Mouse (Mus musculus): ENCODE measurements around the gene Erich6b. TPM values are rescaled to one million over a fixed set of nuclear protein-coding genes. Genes with fewer than 3 reads are reported as not detected.

The Erich6b gene
- polyA plus RNA-seq, 1 experiment = not detected

- no peak overlapping the region for H3K4me3 ChIP-seq (ENCODE audit: low read depth, low read length)
- H3K4me1 ChIP-seq (ENCODE audit: control insufficient read depth, insufficient read depth, insufficient read length, low read length) = no peaks in the 10 kb centered on the region
- no peak for TF ChIP-seq POLR2A (IDR thresholded peaks at IDR 0.05; ENCODE audit: low read depth, low read length)
- TF ChIP-seq CTCF (IDR thresholded peaks at IDR 0.05; ENCODE audit: extremely low read depth, insufficient read length, insufficient replicate concordance, low read depth, low read length) = no peak
- H3K27ac ChIP-seq (ENCODE audit: insufficient read depth, low read depth, low read length) = no peak overlapping the region
- WGBS = 86% methylated on average over 6 of the region's 6 CpGs
- no peaks in the 10 kb centered on the region for H3K27me3 ChIP-seq (ENCODE audit: control insufficient read depth, insufficient read depth, low read length)
- H3K36me3 ChIP-seq (ENCODE audit: control insufficient read depth, insufficient read depth, low read length) = no peaks in the 10 kb centered on the region
Observed at GRCm38 (mm10) chr14:75660936-75661335, 18.9 kb downstream of the Erich6b start.

DNA sequence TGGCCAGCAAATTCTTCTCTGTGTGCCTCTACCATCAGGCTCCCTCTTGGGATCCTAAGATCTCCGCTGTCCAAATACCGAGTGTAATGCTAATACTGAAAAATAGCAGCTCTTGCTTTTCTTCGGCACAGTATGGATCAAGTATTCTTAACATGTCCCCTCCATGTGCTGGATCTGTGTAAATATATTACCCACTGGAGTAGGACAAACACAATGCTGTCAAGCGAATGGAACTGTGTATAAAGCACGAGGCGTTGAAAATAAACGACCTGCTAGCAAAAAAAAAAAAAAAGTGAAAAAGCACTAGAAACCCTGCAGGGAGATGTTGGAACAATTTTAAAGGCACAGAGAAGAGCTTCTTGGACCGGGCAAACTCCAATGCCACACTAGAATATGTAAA lies 19.5 kb downstream of the Erich6b start:
- 66% methylated on average over 8 of the region's 8 CpGs for WGBS
- TF ChIP-seq POLR2A (IDR thresholded peaks at IDR 0.05; ENCODE audit: low read depth, low read length) (no peak), CTCF (IDR thresholded peaks at IDR 0.05; ENCODE audit: extremely low read depth, insufficient read length, insufficient replicate concordance, low read depth, low read length) (no peak)
- Histone ChIP-seq H3K36me3 (ENCODE audit: control insufficient read depth, insufficient read depth, low read length) (no peaks in the 10 kb centered on the region), H3K27me3 (ENCODE audit: control insufficient read depth, insufficient read depth, low read length) (no peaks in the 10 kb centered on the region), H3K4me3 (ENCODE audit: low read depth, low read length) (no peak overlapping the region), H3K27ac (ENCODE audit: insufficient read depth, low read depth, low read length) (no peak overlapping the region), H3K4me1 (ENCODE audit: control insufficient read depth, insufficient read depth, insufficient read length, low read length) (no peaks in the 10 kb centered on the region)

GRCm38 (mm10) chr14:75665430-75666180 lies 23.5 kb downstream of the Erich6b start:
- no peak overlapping the region for H3K4me3 ChIP-seq (ENCODE audit: low read depth, low read length)
- no peak for TF ChIP-seq CTCF (IDR thresholded peaks at IDR 0.05; ENCODE audit: extremely low read depth, insufficient read length, insufficient replicate concordance, low read depth, low read length)
- no peak for TF ChIP-seq POLR2A (IDR thresholded peaks at IDR 0.05; ENCODE audit: low read depth, low read length)
- H3K27ac ChIP-seq (ENCODE audit: insufficient read depth, low read depth, low read length) = no peak overlapping the region
- no peaks in the 10 kb centered on the region for H3K4me1 ChIP-seq (ENCODE audit: control insufficient read depth, insufficient read depth, insufficient read length, low read length)
- H3K36me3 ChIP-seq (ENCODE audit: control insufficient read depth, insufficient read depth, low read length) = no peaks in the 10 kb centered on the region
- 81% methylated on average over 2 of the region's 2 CpGs for WGBS
- no peaks in the 10 kb centered on the region for H3K27me3 ChIP-seq (ENCODE audit: control insufficient read depth, insufficient read depth, low read length)

DNA sequence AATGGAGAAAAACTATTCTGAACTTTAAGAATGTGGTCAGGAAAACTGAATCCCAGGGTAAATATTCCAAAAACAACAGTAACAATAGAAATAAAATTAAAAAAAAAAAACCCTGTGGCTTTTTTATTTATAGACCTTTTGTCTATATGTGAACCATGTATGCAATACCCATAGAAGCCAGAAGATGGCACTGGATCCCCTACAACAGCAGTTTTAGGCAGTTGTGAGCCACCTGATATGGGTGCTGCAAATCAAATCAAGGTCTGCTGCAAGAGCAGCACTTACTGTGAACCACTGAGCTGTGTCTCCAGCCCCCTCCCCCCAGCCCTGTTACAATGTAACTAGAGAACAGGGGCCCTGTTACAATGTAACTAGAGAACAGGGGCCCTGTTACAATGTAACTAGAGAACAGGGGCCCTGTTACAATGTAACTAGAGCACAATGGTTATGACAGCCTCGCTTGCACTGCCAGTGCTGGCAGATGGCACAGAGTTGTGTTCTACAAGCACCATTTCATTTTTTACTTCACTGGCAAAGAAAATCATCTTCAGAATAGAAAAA lies 27.1 kb downstream of the Erich6b start:
- Histone ChIP-seq H3K4me1 (ENCODE audit: control insufficient read depth, insufficient read depth, insufficient read length, low read length) (no peaks in the 10 kb centered on the region), H3K27ac (ENCODE audit: insufficient read depth, low read depth, low read length) (no peak overlapping the region), H3K36me3 (ENCODE audit: control insufficient read depth, insufficient read depth, low read length) (no peaks in the 10 kb centered on the region), H3K4me3 (ENCODE audit: low read depth, low read length) (no peak overlapping the region), H3K27me3 (ENCODE audit: control insufficient read depth, insufficient read depth, low read length) (no peaks in the 10 kb centered on the region)
- 41% methylated on average over 1 of the region's 1 CpGs for WGBS
- TF ChIP-seq POLR2A (IDR thresholded peaks at IDR 0.05; ENCODE audit: low read depth, low read length) (no peak), CTCF (IDR thresholded peaks at IDR 0.05; ENCODE audit: extremely low read depth, insufficient read length, insufficient replicate concordance, low read depth, low read length) (no peak)

- Histone ChIP-seq H3K36me3 (ENCODE audit: control insufficient read depth, insufficient read depth, low read length) (no peaks in the 10 kb centered on the region), H3K27ac (ENCODE audit: insufficient read depth, low read depth, low read length) (no peak overlapping the region), H3K4me3 (ENCODE audit: low read depth, low read length) (no peak overlapping the region), H3K4me1 (ENCODE audit: control insufficient read depth, insufficient read depth, insufficient read length, low read length) (no peaks in the 10 kb centered on the region), H3K27me3 (ENCODE audit: control insufficient read depth, insufficient read depth, low read length) (no peaks in the 10 kb centered on the region)
- WGBS = 64% methylated on average over 6 of the region's 6 CpGs
- TF ChIP-seq POLR2A (IDR thresholded peaks at IDR 0.05; ENCODE audit: low read depth, low read length) = no peak
- no peak for TF ChIP-seq CTCF (IDR thresholded peaks at IDR 0.05; ENCODE audit: extremely low read depth, insufficient read length, insufficient replicate concordance, low read depth, low read length)
Observed at GRCm38 (mm10) chr14:75676316-75676715, 34.3 kb downstream of the Erich6b start.

DNA sequence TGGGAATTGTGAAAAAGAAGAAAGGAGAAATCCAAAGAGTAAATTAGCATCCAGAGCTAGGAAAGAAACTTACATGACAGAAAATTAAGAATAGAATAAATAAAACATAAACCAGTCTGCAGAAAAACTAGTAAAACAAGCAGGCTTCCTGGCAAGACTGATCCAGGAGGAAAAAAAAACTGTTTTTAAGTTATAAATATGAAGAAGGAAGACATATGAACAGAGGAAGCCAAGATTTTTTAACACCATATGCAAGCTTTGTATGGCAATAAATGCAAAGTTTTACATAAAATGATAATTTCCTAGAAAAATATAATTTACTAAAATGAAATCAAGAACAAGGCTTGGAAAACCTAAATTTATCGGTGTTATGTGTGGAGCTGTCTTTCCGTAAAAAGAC lies 48.4 kb downstream of the Erich6b start:
- 94% methylated on average over 2 of the region's 2 CpGs for WGBS
- H3K4me3 ChIP-seq (ENCODE audit: low read depth, low read length) = no peak overlapping the region
- no peaks in the 10 kb centered on the region for H3K36me3 ChIP-seq (ENCODE audit: control insufficient read depth, insufficient read depth, low read length)
- TF ChIP-seq POLR2A (IDR thresholded peaks at IDR 0.05; ENCODE audit: low read depth, low read length) (no peak), CTCF (IDR thresholded peaks at IDR 0.05; ENCODE audit: extremely low read depth, insufficient read length, insufficient replicate concordance, low read depth, low read length) (no peak)
- no peaks in the 10 kb centered on the region for H3K27me3 ChIP-seq (ENCODE audit: control insufficient read depth, insufficient read depth, low read length)
- no peak overlapping the region for H3K27ac ChIP-seq (ENCODE audit: insufficient read depth, low read depth, low read length)
- no peaks in the 10 kb centered on the region for H3K4me1 ChIP-seq (ENCODE audit: control insufficient read depth, insufficient read depth, insufficient read length, low read length)

DNA sequence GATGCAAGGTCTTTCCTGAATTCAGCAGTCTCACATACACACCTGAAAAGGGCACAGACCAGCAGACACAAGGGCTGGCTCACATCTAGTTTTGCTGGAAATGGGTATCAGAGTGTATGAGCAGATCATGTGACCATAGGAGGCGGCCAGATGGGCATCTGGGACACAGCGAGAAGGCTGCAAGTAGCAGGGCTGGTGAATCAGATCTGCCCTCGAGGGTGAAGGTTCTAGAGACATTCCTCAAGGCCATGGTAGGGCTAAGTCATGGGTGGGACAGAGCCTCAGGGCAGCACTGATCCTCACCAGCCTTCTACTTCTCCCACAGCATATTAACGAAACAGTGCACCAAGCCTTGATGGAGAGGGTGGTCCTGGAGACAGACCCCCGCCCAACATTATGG lies 54.0 kb downstream of the Erich6b start:
- H3K4me3 ChIP-seq (ENCODE audit: low read depth, low read length) = no peak overlapping the region
- no peaks in the 10 kb centered on the region for H3K4me1 ChIP-seq (ENCODE audit: control insufficient read depth, insufficient read depth, insufficient read length, low read length)
- no peak overlapping the region for H3K27ac ChIP-seq (ENCODE audit: insufficient read depth, low read depth, low read length)
- no peaks in the 10 kb centered on the region for H3K27me3 ChIP-seq (ENCODE audit: control insufficient read depth, insufficient read depth, low read length)
- H3K36me3 ChIP-seq (ENCODE audit: control insufficient read depth, insufficient read depth, low read length) = no peaks in the 10 kb centered on the region
- no peak for TF ChIP-seq POLR2A (IDR thresholded peaks at IDR 0.05; ENCODE audit: low read depth, low read length)
- no peak for TF ChIP-seq CTCF (IDR thresholded peaks at IDR 0.05; ENCODE audit: extremely low read depth, insufficient read length, insufficient replicate concordance, low read depth, low read length)
- 63% methylated on average over 5 of the region's 5 CpGs for WGBS
